ENCODE assay signal across 1 mouse cellular context in genomic region chr2:93377157-93377556, GRCm38 (mm10).
A peak's percentile ranks its signal among the peaks of the same experiment; 100 is the strongest.
TF ChIP-seq lines count a peak whose summit lies in the region.

No protein-coding gene starts in this region.

TF ChIP-seq in MEL, 35 proteins besides CTCF, POLR2A, EP300 and RAD21:
- TF ChIP-seq SIN3A (IDR thresholded peaks at IDR 0.05; ENCODE audit: low read length) (no peak), ZC3H11A (IDR thresholded peaks at IDR 0.05; ENCODE audit: low read depth, low read length) (peak; percentile 59; the same call in 1 of the 2 replicates), SMC3 (IDR thresholded peaks at IDR 0.05; ENCODE audit: low read depth, low read length) (peak; percentile 41)
